Mouse (Mus musculus): ENCODE measurements around the gene Mrpl20. TPM values are rescaled to one million over a fixed set of nuclear protein-coding genes. Genes with fewer than 3 reads are reported as not detected.

The Mrpl20 gene
- polyA plus RNA-seq (2012; rRNA removed) = 36.9 and 40.0 TPM in 2 replicates

- 8% methylated on average over 12 of the region's 12 CpGs for WGBS
- DNase-seq = no peak
- Histone ChIP-seq H3K4me3 (replicated peaks; ENCODE audit: extremely low read depth, low read depth, low read length) (peak within 1 kb of the TSS; percentile 80), H3K4me1 (ENCODE audit: control insufficient read depth, insufficient read depth, low read length) (peaks cover 7% of the 10 kb centered on the region)
- TF ChIP-seq POLR2A (IDR thresholded peaks at IDR 0.05; ENCODE audit: borderline replicate concordance, extremely low read depth, low read depth, low read length) = no peak
- 0 out of 2 replicates have a peak, but pooled peaks have one; percentile 9 for TF ChIP-seq CTCF (IDR thresholded peaks at IDR 0.05; ENCODE audit: insufficient read depth, low read length)
Observed at GRCm38 (mm10) chr4:155802741-155803339, at the start of gene Mrpl20. Mrpl20 (plus strand) TSS chr4:155802878.

DNA sequence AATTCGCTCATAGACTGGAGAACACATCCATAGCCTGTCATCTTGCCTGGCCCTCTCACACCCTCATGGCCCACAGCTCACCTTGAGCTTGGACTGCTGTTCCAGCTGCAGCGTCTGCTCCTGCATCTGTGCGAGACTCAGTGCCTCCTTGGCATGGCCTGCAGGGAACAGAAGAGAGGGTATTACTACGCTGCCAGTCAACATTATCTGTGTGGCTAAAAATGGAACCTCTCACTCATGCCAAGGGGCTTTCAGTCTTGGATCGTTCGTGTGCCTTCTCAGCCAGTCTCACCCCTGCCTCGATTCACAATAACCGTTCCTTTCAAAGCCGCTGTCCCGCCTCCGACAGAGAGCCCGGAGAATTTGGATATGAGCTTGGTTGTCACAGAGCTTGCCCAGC lies 45.7 kb upstream of the Mrpl20 start:
- no peak for TF ChIP-seq CTCF (IDR thresholded peaks at IDR 0.05; ENCODE audit: insufficient read depth, low read length)
- no peak for TF ChIP-seq POLR2A (IDR thresholded peaks at IDR 0.05; ENCODE audit: borderline replicate concordance, extremely low read depth, low read depth, low read length)
- 88% methylated on average over 12 of the region's 12 CpGs for WGBS
- no peak for DNase-seq
- H3K4me3 ChIP-seq (replicated peaks; ENCODE audit: extremely low read depth, low read depth, low read length) = no peak overlapping the region
- H3K4me1 ChIP-seq (ENCODE audit: control insufficient read depth, insufficient read depth, low read length) = peaks cover 9% of the 10 kb centered on the region

GRCm38 (mm10) chr4:155759862-155760612 lies 42.6 kb upstream of the Mrpl20 start:
- no peak for DNase-seq
- Histone ChIP-seq H3K4me1 (ENCODE audit: control insufficient read depth, insufficient read depth, low read length) (peaks cover 9% of the 10 kb centered on the region), H3K4me3 (replicated peaks; ENCODE audit: extremely low read depth, low read depth, low read length) (peak overlapping the region; percentile 84)
- 3% methylated on average over 10 of the region's 10 CpGs for WGBS
- no peak for TF ChIP-seq POLR2A (IDR thresholded peaks at IDR 0.05; ENCODE audit: borderline replicate concordance, extremely low read depth, low read depth, low read length)
- no peak for TF ChIP-seq CTCF (IDR thresholded peaks at IDR 0.05; ENCODE audit: insufficient read depth, low read length)

DNA sequence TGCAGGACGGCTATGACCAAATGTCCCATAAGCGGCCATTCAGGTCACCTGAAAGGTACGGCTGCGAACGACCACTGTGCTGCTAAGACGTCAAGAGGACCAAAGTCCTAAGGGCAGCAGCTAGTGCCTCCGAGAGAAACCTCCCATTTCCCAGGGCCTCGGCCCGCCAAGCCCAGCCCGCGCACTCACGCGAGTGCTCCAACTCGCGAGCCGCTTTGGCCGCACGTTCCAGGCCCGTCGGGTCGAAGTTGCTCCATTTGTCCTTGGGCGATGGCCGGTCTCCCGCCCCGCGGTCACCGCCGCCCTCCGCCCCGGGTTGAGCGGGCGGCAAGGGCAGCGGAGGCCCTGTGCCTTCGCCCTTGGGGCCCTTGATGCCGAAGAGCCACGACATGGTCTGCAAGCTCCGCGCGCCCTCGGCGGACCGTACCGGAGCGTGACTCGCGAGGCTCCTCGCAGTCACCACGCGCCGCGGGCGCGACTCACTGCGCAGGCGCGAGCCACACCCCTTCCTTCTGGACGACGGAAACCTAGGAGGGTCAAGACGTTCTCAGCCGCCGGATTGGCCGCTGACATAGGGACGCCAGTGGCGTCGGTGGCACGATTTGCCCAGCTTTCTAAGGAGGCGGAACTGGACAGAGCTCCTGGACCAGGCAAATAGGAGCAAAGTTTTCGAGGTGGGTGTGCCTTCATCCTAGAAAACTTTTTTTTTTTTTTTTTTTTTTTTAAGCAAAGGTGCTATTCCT lies 41.9 kb upstream of the Mrpl20 start, which contains the start of gene Atad3a:
Gene Atad3a, minus strand, starts transcription at position 481 of the 743 bp plus-strand sequence.
- Histone ChIP-seq H3K4me1 (ENCODE audit: control insufficient read depth, insufficient read depth, low read length) (peaks cover 9% of the 10 kb centered on the region), H3K4me3 (replicated peaks; ENCODE audit: extremely low read depth, low read depth, low read length) (peak within 1 kb of the TSS; percentile 84)
- peak; percentile 97 for DNase-seq
- TF ChIP-seq CTCF (IDR thresholded peaks at IDR 0.05; ENCODE audit: insufficient read depth, low read length) (no peak), POLR2A (IDR thresholded peaks at IDR 0.05; ENCODE audit: borderline replicate concordance, extremely low read depth, low read depth, low read length) (peak; percentile 72; the same call in 1 of the 2 replicates)
- under 1% methylated on average over 68 of the region's 68 CpGs for WGBS

GRCm38 (mm10) chr4:155761356-155762099 lies 41.1 kb upstream of the Mrpl20 start:
- DNase-seq = no peak
- TF ChIP-seq POLR2A (IDR thresholded peaks at IDR 0.05; ENCODE audit: borderline replicate concordance, extremely low read depth, low read depth, low read length) = no peak
- TF ChIP-seq CTCF (IDR thresholded peaks at IDR 0.05; ENCODE audit: insufficient read depth, low read length) = no peak
- Histone ChIP-seq H3K4me1 (ENCODE audit: control insufficient read depth, insufficient read depth, low read length) (peaks cover 9% of the 10 kb centered on the region), H3K4me3 (replicated peaks; ENCODE audit: extremely low read depth, low read depth, low read length) (peak overlapping the region; percentile 84)
- WGBS = 2% methylated on average over 28 of the region's 28 CpGs

DNA sequence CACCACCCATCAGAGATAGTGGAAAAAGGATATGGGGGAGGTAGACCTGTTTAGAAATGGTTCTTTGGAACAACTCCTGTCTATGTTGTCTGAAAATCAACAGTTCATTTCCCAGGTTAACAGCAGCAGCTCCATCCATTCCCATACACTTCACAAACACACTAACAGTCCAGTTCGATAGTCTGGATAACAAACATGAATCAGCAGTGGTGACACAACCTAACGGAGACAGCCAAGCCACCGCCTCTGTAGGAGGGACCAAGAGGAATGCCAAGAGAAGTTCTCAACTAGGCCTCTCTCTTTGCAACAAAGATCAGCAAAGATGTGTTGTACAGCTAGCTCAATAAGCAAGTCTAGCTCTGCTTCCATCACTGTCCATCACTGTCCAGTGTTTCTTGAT lies 40.3 kb upstream of the Mrpl20 start:
- no peak for DNase-seq
- Histone ChIP-seq H3K4me3 (replicated peaks; ENCODE audit: extremely low read depth, low read depth, low read length) (no peak overlapping the region), H3K4me1 (ENCODE audit: control insufficient read depth, insufficient read depth, low read length) (peaks cover 9% of the 10 kb centered on the region)
- TF ChIP-seq POLR2A (IDR thresholded peaks at IDR 0.05; ENCODE audit: borderline replicate concordance, extremely low read depth, low read depth, low read length) (no peak), CTCF (IDR thresholded peaks at IDR 0.05; ENCODE audit: insufficient read depth, low read length) (no peak)
- 68% methylated on average over 3 of the region's 3 CpGs for WGBS

DNA sequence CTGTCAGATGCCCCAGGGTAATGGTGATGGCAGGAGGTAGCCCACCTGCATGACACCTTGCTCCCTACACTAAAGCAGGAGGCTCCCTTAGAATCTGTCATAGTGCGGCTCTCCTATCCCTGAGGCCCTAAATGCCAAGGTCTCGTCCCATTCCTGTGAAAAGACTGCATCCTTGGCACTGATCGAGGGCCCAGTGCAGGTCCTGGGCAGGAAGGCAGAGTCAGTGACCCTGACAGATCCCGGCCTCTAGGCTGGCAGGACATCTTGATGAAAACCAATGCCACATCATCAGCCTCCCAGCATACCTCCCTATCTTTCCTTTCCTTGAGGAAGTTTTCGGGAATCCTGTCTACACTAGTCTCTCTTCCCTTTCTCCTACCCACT lies 33.2 kb upstream of the Mrpl20 start:
- TF ChIP-seq CTCF (IDR thresholded peaks at IDR 0.05; ENCODE audit: insufficient read depth, low read length) = no peak
- no peak for TF ChIP-seq POLR2A (IDR thresholded peaks at IDR 0.05; ENCODE audit: borderline replicate concordance, extremely low read depth, low read depth, low read length)
- no peak for DNase-seq
- Histone ChIP-seq H3K4me3 (replicated peaks; ENCODE audit: extremely low read depth, low read depth, low read length) (no peak overlapping the region), H3K4me1 (ENCODE audit: control insufficient read depth, insufficient read depth, low read length) (peaks cover 7% of the 10 kb centered on the region)
- WGBS = 66% methylated on average over 5 of the region's 5 CpGs

GRCm38 (mm10) chr4:155769880-155770512 lies 32.7 kb upstream of the Mrpl20 start:
- WGBS = under 1% methylated on average over 39 of the region's 39 CpGs
- DNase-seq = peak; percentile 91
- Histone ChIP-seq H3K4me3 (replicated peaks; ENCODE audit: extremely low read depth, low read depth, low read length) (peak overlapping the region; percentile 72), H3K4me1 (ENCODE audit: control insufficient read depth, insufficient read depth, low read length) (peaks cover 7% of the 10 kb centered on the region)
- TF ChIP-seq CTCF (IDR thresholded peaks at IDR 0.05; ENCODE audit: insufficient read depth, low read length) (peak; percentile 87), POLR2A (IDR thresholded peaks at IDR 0.05; ENCODE audit: borderline replicate concordance, extremely low read depth, low read depth, low read length) (peak; percentile 62)
